Mouse (Mus musculus): ENCODE measurements at regions not wholly inside any gene's neighbourhood (a gene's known extent, or its start where the extent isn't known, plus 50 kb on each side); places are given as distances from the start of the nearest gene placed in this dataset.
"Not testable (repeated sequence)": the region's sequence is repeated elsewhere in the genome, so short reads cannot be mapped to it uniquely, and the experiment has no call there.

- DNase-seq (ENCODE audit: low spot score) = not testable (repeated sequence)
Measured at GRCm38 (mm10) chr14:52898310-52898709, 402.8 kb upstream of the Olfr1507 start.

GRCm38 (mm10) chr14:52879978-52880377 is 384.4 kb upstream of the Olfr1507 start:
- not testable (repeated sequence) for DNase-seq (ENCODE audit: low spot score)

- not testable (repeated sequence) for DNase-seq (ENCODE audit: low spot score)
Measured at GRCm38 (mm10) chr14:52863841-52864240, 368.3 kb upstream of the Olfr1507 start.

GRCm38 (mm10) chr14:52863107-52863506 is 367.6 kb upstream of the Olfr1507 start:
- DNase-seq (ENCODE audit: low spot score) = not testable (repeated sequence)

GRCm38 (mm10) chr14:52862491-52862890 is 366.9 kb upstream of the Olfr1507 start:
- not testable (repeated sequence) for DNase-seq (ENCODE audit: low spot score)

- not testable (repeated sequence) for DNase-seq (ENCODE audit: low spot score)
Measured at GRCm38 (mm10) chr14:52855339-52855738, 359.8 kb upstream of the Olfr1507 start.

GRCm38 (mm10) chr14:52853598-52853997 is 358.0 kb upstream of the Olfr1507 start:
- not testable (repeated sequence) for DNase-seq (ENCODE audit: low spot score)

GRCm38 (mm10) chr14:52847970-52848369 is 352.4 kb upstream of the Olfr1507 start:
- not testable (repeated sequence) for DNase-seq (ENCODE audit: low spot score)

- not testable (repeated sequence) for DNase-seq (ENCODE audit: low spot score)
Measured at GRCm38 (mm10) chr14:52824005-52824404, 328.5 kb upstream of the Olfr1507 start.

- not testable (repeated sequence) for DNase-seq (ENCODE audit: low spot score)
Measured at GRCm38 (mm10) chr14:52821617-52822016, 326.1 kb upstream of the Olfr1507 start.

- DNase-seq (ENCODE audit: low spot score) = not testable (repeated sequence)
Measured at GRCm38 (mm10) chr14:52811128-52811415, 315.5 kb upstream of the Olfr1507 start.

GRCm38 (mm10) chr14:52810275-52811127 is 315.0 kb upstream of the Olfr1507 start:
- peak; percentile 18 for DNase-seq (ENCODE audit: low spot score)

- DNase-seq (ENCODE audit: low spot score) = not testable (repeated sequence)
Measured at GRCm38 (mm10) chr14:52801705-52802104, 306.2 kb upstream of the Olfr1507 start.

- not testable (repeated sequence) for DNase-seq (ENCODE audit: low spot score)
Measured at GRCm38 (mm10) chr14:52792600-52792999, 297.1 kb upstream of the Olfr1507 start.

- DNase-seq (ENCODE audit: low spot score) = not testable (repeated sequence)
Measured at GRCm38 (mm10) chr14:52791828-52792227, 296.3 kb upstream of the Olfr1507 start.

GRCm38 (mm10) chr14:52782832-52783231 is 287.3 kb upstream of the Olfr1507 start:
- not testable (repeated sequence) for DNase-seq (ENCODE audit: low spot score)

- not testable (repeated sequence) for DNase-seq (ENCODE audit: low spot score)
Measured at GRCm38 (mm10) chr14:52775816-52776215, 280.3 kb upstream of the Olfr1507 start.

- DNase-seq (ENCODE audit: low spot score) = peak; percentile 13
Measured at GRCm38 (mm10) chr14:52769450-52769849, 273.9 kb upstream of the Olfr1507 start.

- DNase-seq (ENCODE audit: low spot score) = not testable (repeated sequence)
Measured at GRCm38 (mm10) chr14:52752159-52752558, 256.6 kb upstream of the Olfr1507 start.

- DNase-seq (ENCODE audit: low spot score) = not testable (repeated sequence)
Measured at GRCm38 (mm10) chr14:52726680-52727079, 231.1 kb upstream of the Olfr1507 start.

- not testable (repeated sequence) for DNase-seq (ENCODE audit: low spot score)
Measured at GRCm38 (mm10) chr14:52724988-52725387, 229.4 kb upstream of the Olfr1507 start.

- peak; percentile 9 for DNase-seq (ENCODE audit: low spot score)
Measured at GRCm38 (mm10) chr14:52720640-52721039, 225.1 kb upstream of the Olfr1507 start.

- DNase-seq (ENCODE audit: low spot score) = not testable (repeated sequence)
Measured at GRCm38 (mm10) chr14:52700851-52701250, 205.3 kb upstream of the Olfr1507 start.

Measured in thymus, postnatal 0 days (tissue).